ENCODE assay signal across 10 mouse cellular contexts in genomic region chr6:47315454-47315853, GRCm38 (mm10).
"Had no signal": no experiment of that assay in that cellular context is flagged by ENCODE, and none has a peak within 500 bp of the region (broad histone marks: within the 10 kb centered on the region; RNA-seq: fewer than 3 reads in every experiment).

No protein-coding gene starts in this region.

- DNase-seq: kidney, adult 11 months; layer of hippocampus, adult 9-11 months; lung, postnatal 4 days; right cerebral cortex, postnatal 14 days; thymus, postnatal 4 days had no signal

- H3K9ac ChIP-seq: limb, embryonic 15.5 days; liver, embryonic 12.5 days; stomach, embryonic 15.5 days had no signal

- H3K4me3 ChIP-seq: liver, embryonic 12.5 days had no signal

- H3K9me3 ChIP-seq: limb, embryonic 15.5 days; liver, embryonic 12.5 days; midbrain, embryonic 10.5 days; stomach, embryonic 15.5 days had no signal

- ATAC-seq: liver, embryonic 12.5 days had no signal

- H3K27ac ChIP-seq: kidney, postnatal 0 days; liver, embryonic 12.5 days; midbrain, embryonic 10.5 days; stomach, embryonic 15.5 days had no signal

- H3K36me3 ChIP-seq: limb, embryonic 15.5 days; liver, embryonic 12.5 days; midbrain, embryonic 10.5 days; stomach, embryonic 15.5 days had no signal

- H3K27me3 ChIP-seq: limb, embryonic 15.5 days; liver, embryonic 12.5 days; stomach, embryonic 15.5 days had no signal
